ENCODE assay signal across 15 mouse cellular contexts in the genomic region with DNA sequence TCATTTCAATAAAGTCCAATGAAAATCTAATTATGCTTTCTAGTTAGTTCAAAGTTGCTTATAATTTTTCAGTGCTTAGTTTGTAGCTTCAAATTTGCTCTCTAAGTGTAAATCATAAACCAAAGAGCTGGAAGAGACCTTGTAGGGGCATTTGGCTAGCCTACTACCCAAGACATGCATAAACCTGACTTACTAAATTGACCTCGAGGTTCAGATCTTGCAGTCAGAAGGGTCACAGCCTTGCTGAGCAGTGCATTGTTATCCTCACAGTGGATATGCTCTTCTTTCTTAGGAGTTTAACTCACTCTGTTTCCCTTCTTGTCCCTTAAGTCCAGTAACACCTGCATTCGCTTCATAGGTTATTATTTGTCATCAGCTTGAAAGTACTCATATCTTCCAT.
"Had no signal": no experiment of that assay in that cellular context is flagged by ENCODE, and none has a peak within 500 bp of the region (broad histone marks: within the 10 kb centered on the region; RNA-seq: fewer than 3 reads in every experiment).

No protein-coding gene starts in this region.

- H3K36me3 ChIP-seq: intestine, embryonic 15.5 days; limb, embryonic 12.5 days; limb, embryonic 15.5 days had no signal

- H3K9me3 ChIP-seq: intestine, embryonic 15.5 days; limb, embryonic 12.5 days; limb, embryonic 15.5 days had no signal

- H3K9ac ChIP-seq: intestine, embryonic 15.5 days; limb, embryonic 12.5 days; limb, embryonic 15.5 days; liver, embryonic 14.5 days; liver, postnatal 0 days; lung, embryonic 14.5 days had no signal

- H3K27me3 ChIP-seq: intestine, embryonic 15.5 days; limb, embryonic 12.5 days; limb, embryonic 15.5 days had no signal

- H3K4me2 ChIP-seq: intestine, embryonic 15.5 days; limb, embryonic 12.5 days; limb, embryonic 15.5 days; liver, embryonic 11.5 days; lung, embryonic 14.5 days; midbrain, embryonic 11.5 days had no signal

- H3K4me1 ChIP-seq: intestine, embryonic 15.5 days; limb, embryonic 12.5 days; limb, embryonic 15.5 days had no signal

- H3K4me3 ChIP-seq: intestine, embryonic 15.5 days; limb, embryonic 12.5 days; limb, embryonic 15.5 days had no signal

- DNase-seq: left cerebral cortex, postnatal 4 days; liver, postnatal 0 days; lung, postnatal 14 days; lung, postnatal 4 days; midbrain, embryonic 14.5 days; thymus, adult 18-20 months; thymus, postnatal 36 days had no signal

- H3K27ac ChIP-seq: intestine, embryonic 15.5 days; kidney, postnatal 0 days; limb, embryonic 12.5 days; limb, embryonic 15.5 days; liver, embryonic 14.5 days had no signal

- ATAC-seq: intestine, embryonic 15.5 days; liver, postnatal 0 days had no signal
